Mouse (Mus musculus) left cerebral cortex, postnatal 36 days (tissue): Measurements from ENCODE around the gene Zc3h18. TPM values are rescaled to one million over a fixed set of nuclear protein-coding genes. Genes with fewer than 3 reads are reported as not detected.

Experiments used
- DNase-seq, 2 experiments: peaks; one replicate each; pipeline ENCODE4 v3.0.0; 2021 to 2022; ENCODE audit warnings: low spot score in 2 of 2, mixed read lengths in 1 of 2
- intact Hi-C: fragments of 180-260 bp; cut with DNase I; formaldehyde crosslinking; loops from one replicate; pipeline ENCODE4 v1.15.1; 2025
- total RNA-seq, 2 experiments: library from RNA; stranded (reverse); gene quantifications; 2 replicates each; pipeline ENCODE4 v1.2.3; 2021

Zc3h18 gene
- total RNA-seq, 2 experiments from 2014 or later = 38.8 to 49.9 TPM

- no peak for DNase-seq
- intact Hi-C loops = no loop called here
These were observed 55.5 kb downstream of the Zc3h18 start for GRCm38 (mm10) chr8:122431694-122432442.

DNA sequence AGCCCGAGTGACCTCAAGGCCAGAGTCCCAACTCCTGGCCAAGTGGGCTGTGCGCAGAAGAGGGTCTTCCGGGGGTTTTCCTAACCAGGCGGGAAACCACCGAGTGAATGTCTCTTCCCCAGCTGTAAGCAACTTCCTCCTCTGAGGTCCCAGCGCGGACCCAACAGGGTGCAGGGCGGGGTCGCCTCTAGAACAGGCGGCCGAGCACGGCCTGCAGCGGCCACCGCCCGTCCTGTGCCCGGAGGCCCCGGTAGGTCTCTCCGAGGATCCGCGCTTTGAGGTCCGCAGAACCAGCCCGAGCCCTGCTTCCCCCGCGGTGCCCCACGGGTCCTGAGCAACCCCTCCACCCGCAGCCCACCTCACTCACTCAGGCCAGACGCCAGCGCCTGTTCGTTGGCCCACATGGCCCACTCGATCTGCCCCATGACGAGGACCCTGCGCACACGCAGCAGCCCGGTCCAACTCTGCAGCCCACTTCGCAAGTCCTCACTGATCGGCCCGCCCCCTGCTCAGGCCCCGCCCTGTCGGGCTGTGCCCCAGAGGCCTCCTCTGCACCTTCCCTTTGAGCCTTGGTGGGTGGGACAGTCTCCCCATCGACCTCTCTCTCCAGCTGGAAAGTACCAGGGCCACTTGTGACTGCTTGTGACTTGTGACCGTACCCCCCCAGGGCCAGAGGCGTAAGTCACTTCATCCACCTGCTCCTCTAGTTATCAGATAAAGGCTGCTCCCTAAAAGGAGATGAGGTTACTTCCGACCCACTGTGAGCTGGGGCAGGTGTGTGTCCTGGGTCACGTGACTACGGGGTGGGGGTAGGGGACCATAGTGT is 56.2 kb downstream of the Zc3h18 start, which contains the start of gene Cyba:
TSS of gene Cyba (minus strand) at position 488 of the 826 bp plus-strand sequence.
- intact Hi-C loops = no loop called here
- no peak for DNase-seq

GRCm38 (mm10) chr8:122433269-122433905 is 57.0 kb downstream of the Zc3h18 start:
- intact Hi-C loops = no loop called here

DNA sequence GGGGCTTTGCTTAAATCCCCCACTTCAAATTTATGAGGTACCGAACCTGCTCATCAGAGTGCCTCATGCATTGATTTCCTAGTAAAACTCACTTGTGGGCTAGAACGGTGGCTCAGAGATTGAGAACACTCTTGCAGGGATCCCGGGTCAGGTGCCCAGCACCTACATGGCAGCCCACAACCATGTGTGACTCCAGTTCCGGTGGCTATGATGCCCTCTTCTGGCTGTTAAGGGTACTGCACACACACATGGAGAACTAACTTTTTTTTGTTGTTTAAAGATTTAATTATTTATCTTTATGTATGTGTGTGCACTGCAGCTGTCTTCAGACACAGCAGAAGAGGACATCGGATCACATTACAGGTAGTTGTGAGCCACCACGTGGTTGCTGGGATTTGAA is 59.0 kb downstream of the Zc3h18 start:
- intact Hi-C loops = no loop called here

More at GRCm38 (mm10) chr8:122433269-122433905, 57.0 kb downstream of the Zc3h18 start:
- no peak for DNase-seq

GRCm38 (mm10) chr8:122436146-122436545 is 59.7 kb downstream of the Zc3h18 start:
- no peak for DNase-seq
- intact Hi-C loops = no loop called here

More for the DNA sequence above, 59.0 kb downstream of the Zc3h18 start:
- no peak for DNase-seq

GRCm38 (mm10) chr8:122436586-122437125 is 60.2 kb downstream of the Zc3h18 start:
- intact Hi-C loops = no loop called here
- no peak for DNase-seq

- intact Hi-C loops = no loop called here
- DNase-seq = no peak
These were observed 61.4 kb downstream of the Zc3h18 start for GRCm38 (mm10) chr8:122437708-122438331.

- DNase-seq = no peak
- intact Hi-C loops = no loop called here
These were observed 62.9 kb downstream of the Zc3h18 start for GRCm38 (mm10) chr8:122439336-122439735.

GRCm38 (mm10) chr8:122441326-122441725 is 64.9 kb downstream of the Zc3h18 start:
- intact Hi-C loops = no loop called here
- no peak for DNase-seq

- DNase-seq = no peak
- intact Hi-C loops = loop anchor here (2.0 kb wide), 1 partner anchor 66 kb away; the partner anchor contains the start of gene Zc3h18
These were observed 65.9 kb downstream of the Zc3h18 start for GRCm38 (mm10) chr8:122442356-122442755.

DNA sequence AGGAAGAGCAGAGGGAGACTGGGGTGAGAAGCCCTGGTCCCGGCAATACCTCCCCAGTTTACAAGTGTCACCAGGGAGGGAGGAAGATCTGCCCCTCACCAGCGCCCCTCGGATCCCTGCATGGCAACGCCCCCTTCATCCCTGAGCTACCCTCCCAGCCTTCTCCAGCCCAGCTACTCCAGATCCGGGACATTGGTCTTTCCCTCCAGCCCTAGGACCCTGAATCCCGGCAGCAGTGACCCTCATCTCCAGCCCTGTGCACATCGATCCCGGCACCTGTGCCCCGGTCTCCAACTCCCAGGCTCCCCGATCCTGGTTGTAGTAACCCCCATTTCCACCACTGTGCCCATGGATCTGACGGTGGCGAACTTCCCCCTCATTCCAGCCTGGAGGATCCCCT is 66.4 kb downstream of the Zc3h18 start:
- intact Hi-C loops = loop anchor here (2.0 kb wide), 1 partner anchor 66 kb away; the partner anchor contains the start of gene Zc3h18
- no peak for DNase-seq

GRCm38 (mm10) chr8:122443262-122444006 is 67.0 kb downstream of the Zc3h18 start, which contains the start of gene Mvd:
Gene Mvd (minus strand): TSS chr8:122443422.
- DNase-seq = peak; percentile 100
- intact Hi-C loops = loop anchor here (1.0 to 2.0 kb wide), 2 partner anchors 31 to 67 kb away; partner anchors contain the start of gene Zc3h18

- intact Hi-C loops = loop anchor here (1.0 kb wide), 1 partner anchor 30 kb away; no protein-coding TSS in a partner anchor
- DNase-seq = peak; percentile 74 to 83
These were observed 67.8 kb downstream of the Zc3h18 start for GRCm38 (mm10) chr8:122444058-122444748.

DNA sequence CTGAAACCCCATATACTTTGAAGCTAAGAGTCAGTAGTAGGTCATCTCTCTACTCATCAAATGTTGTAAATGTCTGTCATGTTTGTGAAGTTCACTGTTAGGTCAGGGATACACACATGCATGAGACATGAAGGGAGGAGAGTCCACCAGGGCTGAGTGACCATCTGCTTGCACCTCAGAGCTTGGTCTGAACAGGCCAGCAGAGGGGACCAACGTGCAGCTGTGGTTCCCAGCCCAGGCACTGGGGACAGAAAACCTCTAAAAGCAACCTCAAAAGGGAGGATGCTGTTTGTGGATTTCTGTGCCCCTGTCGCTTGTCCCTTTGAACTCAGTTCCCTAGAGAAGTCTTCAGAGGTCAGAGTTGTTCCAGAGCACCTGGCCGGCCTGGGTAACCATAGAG is 68.8 kb downstream of the Zc3h18 start:
- no peak for DNase-seq
- intact Hi-C loops = no loop called here

- intact Hi-C loops = no loop called here
- no peak for DNase-seq
These were observed 74.8 kb downstream of the Zc3h18 start for GRCm38 (mm10) chr8:122451161-122451703.

GRCm38 (mm10) chr8:122452154-122452553 is 75.7 kb downstream of the Zc3h18 start:
- intact Hi-C loops = no loop called here
- no peak for DNase-seq

- intact Hi-C loops = no loop called here
- DNase-seq = no peak
These were observed 78.0 kb downstream of the Zc3h18 start for GRCm38 (mm10) chr8:122454409-122454808.

- no peak for DNase-seq
- intact Hi-C loops = no loop called here
These were observed 80.8 kb downstream of the Zc3h18 start for GRCm38 (mm10) chr8:122457171-122457570.
